Mouse (Mus musculus): Measurements from ENCODE around the gene Atp8b4.
"Not testable (repeated sequence)": the region's sequence is repeated elsewhere in the genome, so short reads cannot be mapped to it uniquely, and the experiment has no call there.

The Atp8b4 gene

DNA sequence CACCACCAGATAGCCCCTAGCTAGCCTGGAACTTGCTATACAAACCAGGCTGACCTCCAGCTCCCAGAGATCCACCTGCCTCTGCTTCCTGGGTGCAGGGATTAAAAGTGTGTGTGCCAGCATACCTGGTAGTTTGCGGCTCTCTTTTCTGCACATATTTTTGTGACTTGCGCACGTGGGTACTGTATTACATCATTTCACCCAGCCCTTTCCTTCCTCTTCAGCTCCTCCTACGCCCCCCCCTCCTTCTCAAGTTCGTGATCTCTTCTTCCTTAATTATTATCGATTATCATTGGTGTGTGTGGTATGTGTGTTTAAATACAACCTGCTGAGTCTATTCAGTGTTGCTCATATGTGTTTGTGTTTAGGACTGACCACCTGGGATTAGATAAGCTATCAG is at the start of gene Atp8b4:
TSS of gene Atp8b4 (minus strand) at position 154 of the 400 bp plus-strand sequence.
- DNase-seq (ENCODE audit: low spot score), result no peak

DNA sequence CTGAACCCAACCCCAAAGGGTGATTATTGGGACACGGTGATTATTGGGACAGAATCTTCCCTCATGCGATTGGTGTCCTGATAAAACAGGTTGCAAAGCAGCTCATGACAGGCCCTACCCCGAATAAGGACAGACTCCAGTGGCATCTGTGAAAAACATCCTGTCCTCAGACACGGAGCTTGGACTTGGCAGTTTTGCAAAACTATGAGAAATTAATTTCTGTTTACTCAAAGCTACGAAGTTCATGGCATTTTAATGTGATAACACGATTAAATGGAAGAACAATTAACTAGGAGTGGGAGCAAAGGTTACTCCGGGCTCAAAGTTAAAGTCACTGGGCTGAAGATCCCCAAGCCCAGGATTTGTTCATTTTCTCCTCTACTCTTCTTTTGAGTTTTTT is 49.2 kb upstream of the Atp8b4 start:
- DNase-seq (ENCODE audit: low spot score), result no peak

DNA sequence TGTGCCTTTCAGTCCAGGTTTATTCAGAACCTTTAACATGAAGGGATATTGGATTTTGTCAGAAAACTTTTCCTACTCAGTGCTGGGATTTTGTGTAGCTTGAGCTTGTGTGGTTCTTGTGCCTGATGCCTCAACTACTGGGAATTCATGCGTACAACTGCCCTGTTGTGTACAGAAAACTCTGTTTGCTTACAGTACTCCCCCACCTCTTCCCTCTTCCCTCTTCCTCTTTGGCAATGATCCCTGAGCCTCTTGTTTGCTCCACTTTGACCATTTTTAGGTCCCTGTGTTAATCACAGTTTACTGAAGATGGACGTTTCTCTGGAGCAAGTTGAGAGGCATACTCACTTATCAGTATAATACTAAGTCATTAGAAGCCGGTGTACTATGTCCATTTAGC is 45.9 kb upstream of the Atp8b4 start:
- DNase-seq (ENCODE audit: low spot score), result no peak

DNA sequence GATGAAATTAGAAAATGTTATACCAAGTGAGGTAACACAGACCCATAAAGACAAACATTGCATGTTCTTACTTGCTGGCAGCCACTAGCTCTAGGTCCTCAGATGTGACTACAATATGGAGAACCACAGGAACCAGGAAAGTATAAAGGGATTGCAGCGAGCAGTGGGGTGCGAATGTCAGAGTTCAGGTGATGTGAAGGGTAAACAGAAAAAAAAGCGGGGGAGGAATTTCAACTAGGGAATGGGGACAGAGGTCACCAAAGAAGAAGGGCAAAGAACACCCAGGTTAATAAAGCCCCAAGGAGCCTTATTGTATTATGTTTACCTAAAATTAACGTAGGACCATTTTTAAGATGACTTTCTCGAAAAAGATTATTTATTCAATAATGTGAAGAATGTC is 44.8 kb upstream of the Atp8b4 start:
- no peak for DNase-seq (ENCODE audit: low spot score)

DNA sequence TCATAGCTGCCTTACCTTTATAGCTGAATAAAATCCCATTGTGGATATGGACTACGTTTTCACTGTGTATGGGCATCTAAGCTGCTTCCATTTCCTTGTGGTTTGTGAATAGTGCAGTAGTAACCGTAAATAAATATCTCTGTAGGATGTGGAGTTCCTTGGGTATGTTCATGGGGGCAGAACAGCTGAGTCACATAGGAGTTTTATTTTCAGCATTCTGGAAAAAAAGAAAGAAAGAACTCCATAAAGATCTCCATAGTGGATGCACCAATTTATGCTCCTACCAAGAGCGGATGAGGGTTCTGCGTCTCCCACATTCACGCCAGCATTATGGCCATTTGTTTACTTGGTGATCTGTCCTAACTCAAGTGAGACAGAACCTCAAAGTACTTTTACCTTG is 41.7 kb upstream of the Atp8b4 start:
- no peak for DNase-seq (ENCODE audit: low spot score)

DNA sequence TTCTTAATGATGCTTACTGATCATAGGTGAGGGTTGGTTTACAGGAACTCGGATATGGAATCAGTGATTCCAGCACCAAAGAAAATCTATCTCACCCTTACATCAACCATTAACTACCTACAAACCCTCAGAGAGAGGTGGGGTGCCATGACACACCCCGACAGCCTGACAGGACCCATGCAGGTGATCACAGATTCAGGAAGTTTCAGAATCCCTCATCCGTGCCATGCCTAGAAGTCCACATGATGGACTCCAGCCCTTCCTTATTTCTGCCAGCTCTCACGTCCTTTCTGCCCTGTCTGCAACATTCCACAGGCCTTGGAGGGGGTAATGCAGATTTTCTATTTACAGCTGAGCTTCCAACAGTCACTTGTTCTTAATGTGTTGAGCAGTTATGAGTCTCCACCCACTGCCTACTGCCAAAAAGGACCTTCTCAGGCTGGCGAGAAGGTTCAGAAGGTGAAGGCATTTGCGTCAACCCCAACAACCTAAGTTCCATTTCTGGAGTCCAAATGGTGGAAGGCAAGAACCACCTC is 40.0 kb upstream of the Atp8b4 start:
- DNase-seq (ENCODE audit: low spot score), result no peak

DNA sequence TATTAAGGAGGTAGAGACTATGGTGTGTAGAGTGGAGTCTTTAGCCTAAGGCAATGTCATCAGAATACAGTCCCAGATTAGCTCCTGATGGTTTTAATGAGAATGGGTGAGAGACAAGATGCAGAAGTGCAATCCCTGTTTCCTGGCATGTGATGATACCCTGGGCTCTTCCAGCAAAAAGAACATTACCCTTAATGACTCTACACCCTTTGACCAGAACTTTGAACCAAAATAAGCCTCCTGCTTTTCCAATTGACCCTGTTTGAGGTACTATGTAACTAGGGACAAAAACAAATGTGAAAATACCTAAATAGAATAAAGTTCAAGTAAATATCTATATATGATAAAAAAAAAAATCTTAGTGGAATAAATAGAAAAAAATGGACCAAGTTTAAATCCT is 37.2 kb upstream of the Atp8b4 start:
- DNase-seq (ENCODE audit: low spot score), result no peak

DNA sequence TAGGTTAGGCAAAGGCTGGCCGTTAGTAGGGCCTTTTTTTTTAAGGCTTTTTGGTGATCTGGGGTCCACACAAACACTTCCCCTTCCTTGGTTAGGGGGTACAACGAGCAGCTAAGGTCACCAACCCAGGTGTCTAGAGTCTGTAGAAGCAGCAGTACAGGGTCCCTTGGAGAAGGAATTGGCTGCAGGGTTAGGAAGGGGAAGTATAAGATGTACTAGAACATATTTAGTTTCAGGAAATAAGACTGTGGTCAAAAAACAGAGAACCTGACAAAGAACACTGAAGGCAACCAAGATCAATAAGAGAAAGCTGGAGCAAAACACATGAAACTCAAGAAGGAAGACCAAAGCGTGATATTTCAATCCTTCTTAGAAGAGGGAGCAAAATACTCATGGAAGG is 30.1 kb upstream of the Atp8b4 start:
- DNase-seq (ENCODE audit: low spot score), result no peak

DNA sequence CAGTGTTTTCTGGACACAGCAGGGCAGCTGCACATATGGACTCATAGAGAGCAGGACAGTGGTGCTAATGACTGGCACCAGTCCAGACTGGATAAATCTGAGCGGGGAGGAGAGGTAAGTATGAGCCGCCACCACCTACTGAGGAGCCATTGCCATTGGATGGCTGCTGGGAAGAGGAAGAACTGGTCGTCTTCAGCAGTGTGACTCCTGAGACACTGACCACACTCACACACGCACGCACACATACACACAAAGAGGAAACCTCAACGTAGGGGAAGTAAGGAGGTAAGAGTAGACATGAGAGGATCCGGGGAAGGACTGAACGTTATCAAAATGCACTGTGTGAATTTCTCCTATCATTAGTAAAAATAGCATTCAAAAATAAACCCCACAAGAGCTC is 27.0 kb upstream of the Atp8b4 start:
- no peak for DNase-seq (ENCODE audit: low spot score)

DNA sequence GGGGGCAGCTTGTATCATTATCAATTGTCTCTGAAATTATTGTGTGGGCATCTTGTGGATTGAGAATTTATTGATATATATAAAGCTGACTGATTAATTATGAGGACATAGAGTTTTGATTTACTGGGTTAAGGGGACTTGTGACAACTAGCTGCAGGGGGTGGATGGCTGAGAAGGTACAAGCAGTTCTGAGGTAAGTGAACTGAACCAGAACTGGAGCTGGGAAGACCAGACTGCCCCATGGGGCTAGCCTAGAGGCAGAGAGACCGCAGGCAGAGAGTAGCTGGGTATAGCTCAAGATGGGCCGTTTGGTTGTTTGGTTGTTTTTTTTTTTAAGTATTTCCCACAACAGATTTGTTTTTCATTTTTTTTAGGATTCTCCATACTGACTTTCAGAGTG is 23.8 kb upstream of the Atp8b4 start:
- no peak for DNase-seq (ENCODE audit: low spot score)

DNA sequence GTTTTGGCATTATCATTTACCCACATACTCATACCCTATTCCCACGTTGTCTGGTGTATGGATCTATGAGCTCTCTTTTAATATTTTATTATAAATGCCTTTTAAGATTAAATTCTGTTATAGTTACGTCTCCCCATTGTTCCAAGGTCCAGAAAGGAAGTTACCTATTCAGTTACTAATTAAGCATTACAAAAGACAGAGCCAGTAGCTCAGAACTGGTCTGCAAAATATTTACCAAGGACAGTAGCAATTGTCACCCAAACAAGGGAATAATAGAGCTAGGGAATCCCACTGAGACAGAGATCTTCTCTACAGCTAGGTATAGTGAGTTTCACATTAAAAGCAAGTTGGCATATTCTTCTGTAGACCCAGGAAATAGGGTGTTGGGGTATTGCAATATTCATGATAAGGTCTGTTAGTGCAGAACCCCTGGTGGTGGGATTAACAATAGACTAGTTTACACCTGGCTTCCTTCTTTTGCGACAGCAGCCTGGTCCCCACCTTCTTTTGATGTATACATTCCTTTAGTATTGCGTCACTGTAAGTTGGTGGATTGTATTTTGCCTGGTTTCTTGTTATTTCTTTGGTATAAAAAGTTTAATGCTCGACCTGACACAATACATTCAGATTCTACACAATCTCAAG is 22.7 kb upstream of the Atp8b4 start:
- DNase-seq (ENCODE audit: low spot score), result not testable (repeated sequence)

DNA sequence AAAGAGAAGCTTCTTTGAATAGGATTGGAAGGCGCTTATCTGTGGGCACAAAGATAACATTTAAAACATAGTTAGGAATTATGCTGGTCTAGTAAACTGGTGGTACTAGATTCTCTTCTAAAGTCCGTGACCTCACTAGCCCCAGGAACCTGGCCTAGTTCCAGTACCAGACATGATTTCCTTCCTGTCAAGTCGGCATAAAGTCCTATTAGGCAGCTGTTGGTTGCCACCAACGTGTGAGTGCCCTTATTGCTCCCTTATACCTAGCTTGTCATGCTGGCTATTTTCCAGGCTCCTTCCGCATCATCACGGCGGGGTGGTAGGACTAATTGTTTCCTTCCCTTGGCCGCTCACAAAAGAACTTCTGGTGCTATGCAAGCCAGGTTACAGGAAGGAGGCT is 21.6 kb upstream of the Atp8b4 start:
- DNase-seq (ENCODE audit: low spot score), result no peak

DNA sequence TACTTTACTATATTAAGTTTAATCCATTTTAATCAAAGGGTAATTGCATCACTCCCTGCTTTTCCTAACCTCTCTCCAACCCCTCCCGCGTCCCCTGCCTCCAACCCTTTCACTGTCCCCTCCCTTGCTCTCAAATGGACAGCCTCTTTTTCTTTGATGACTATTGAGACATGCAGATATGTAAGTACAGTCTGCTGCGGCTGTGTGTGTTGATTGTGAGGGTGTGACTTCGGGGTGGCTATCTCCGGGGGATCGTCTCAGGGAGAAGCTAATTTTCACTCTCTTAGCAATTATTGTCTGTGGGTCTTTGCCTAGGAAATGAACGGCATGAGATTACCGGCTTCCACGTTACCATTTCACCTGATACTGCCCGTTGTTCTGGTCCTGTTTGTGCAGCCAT is 21.0 kb upstream of the Atp8b4 start:
- no peak for DNase-seq (ENCODE audit: low spot score)

DNA sequence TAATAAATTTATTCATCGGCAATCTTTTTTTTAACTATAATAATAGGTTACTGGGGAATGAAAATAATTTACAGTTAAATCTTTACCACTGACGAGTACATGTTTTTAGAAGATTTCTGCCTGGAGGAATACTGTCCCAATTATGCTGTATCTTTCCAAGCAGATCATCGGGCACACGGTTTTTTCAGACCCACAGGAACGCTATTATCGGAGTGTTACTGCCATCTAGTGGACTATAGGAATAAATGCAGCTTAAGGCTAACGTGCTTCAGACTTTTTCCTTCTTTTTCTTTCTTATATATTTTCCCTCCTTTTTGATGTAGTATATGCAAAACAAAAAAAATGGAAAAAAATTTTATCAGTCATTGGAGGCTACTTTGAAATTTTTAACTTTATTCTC is 20.4 kb upstream of the Atp8b4 start:
- DNase-seq (ENCODE audit: low spot score), result no peak

DNA sequence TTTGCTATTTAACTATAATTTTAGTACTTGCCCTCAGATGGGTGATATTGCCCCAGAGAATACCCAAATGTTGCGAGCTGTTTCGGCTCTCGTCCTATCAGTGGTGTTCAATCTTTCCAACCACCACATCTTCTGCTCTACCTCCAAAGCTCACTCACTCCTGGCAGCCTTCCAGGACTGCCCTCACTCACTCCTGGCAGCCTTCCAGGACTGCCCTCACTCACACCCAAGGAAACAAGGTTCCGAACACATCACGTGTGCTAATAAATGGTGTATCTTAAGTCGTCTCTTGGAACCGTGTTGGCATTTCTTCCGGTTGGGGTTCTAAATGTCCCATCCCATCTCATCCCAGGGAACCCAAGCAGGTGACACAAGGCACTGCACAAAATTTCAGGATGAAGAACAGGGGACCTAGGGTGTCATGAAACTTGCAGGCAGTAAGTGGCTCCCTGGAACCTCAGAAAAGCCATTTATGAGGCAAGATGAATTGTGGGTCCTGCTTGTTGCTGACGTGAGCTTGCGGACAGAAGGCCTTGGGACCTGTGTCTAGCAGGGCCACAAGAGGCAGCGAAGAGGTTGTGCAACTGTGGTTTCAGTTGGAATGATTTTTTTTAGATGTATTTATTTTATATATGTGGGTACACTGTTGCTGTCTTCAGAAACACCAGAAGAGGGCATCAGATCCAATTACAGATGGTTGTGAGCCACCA is 19.6 kb upstream of the Atp8b4 start:
- no peak for DNase-seq (ENCODE audit: low spot score)

DNA sequence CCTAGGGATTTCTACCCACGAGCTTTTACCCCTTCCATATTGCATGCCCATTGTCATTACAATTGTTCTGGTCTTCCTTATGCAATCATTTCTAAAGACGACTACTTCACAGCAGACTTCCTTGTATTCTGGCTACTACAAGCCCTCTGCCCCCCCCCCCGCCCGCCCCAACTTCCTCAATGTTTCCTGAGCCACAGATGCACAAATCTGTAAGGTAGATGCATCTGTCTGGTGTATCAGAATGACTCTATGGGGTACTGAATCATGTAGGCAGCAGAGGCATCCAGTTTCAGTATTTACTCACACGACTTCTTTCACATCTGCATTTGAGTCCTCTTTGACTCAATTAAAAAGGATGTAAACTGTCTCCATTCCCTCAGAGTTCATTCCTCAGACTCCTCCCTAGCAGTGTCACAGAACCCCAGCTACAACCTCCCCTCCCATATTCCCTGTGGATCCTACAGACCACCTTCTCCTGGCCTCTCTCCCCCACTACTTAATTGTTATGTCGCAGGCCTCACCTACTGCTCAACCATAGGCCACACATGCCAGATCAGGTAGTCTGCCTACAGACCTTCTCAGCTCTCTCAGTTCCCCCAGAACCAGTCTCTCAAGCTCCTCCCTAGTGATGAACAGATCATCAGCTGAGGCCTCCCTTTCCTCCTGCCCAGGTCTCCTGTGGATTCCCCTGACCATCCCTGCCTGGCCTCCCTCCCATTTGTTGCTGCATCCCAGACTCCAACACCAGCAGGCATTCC is 14.8 kb upstream of the Atp8b4 start:
- no peak for DNase-seq (ENCODE audit: low spot score)

DNA sequence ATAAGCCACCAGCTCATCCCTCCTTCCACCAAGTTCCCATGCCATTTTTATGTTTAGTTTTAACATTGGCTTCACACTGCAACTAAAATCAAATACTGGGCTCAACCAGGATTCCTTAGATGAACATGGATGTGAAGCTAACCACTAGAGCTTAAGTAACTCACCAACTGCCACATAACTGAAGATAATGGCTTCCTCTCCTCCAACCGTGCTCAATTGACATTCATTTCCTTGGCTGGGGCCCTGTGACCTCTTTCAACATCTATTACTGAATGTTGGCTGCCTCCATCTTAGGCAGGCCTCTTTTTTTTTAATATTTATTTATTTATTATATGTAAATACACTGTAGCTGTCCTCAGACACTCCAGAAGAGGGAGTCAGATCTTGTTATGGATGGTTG is 7.8 kb upstream of the Atp8b4 start:
- DNase-seq (ENCODE audit: low spot score), result no peak

DNA sequence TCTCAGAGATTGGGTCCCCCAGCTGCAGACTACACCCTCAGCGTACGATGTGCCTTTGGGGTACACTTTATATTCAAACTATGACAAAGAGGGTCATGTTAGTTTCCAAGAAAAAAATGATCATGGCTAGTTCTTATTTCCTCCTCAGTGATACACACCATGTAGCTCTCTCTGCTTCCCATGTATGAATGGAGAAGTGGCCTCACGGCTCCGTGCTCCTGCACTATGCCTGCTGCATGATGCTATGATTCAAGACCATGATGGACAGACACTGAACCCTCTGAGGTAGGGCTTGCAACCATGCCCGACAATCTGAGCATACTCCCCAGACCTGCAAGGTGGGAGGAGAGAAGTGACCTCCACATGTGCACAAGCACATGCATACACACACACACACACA is 7.0 kb upstream of the Atp8b4 start:
- DNase-seq (ENCODE audit: low spot score), result no peak

DNA sequence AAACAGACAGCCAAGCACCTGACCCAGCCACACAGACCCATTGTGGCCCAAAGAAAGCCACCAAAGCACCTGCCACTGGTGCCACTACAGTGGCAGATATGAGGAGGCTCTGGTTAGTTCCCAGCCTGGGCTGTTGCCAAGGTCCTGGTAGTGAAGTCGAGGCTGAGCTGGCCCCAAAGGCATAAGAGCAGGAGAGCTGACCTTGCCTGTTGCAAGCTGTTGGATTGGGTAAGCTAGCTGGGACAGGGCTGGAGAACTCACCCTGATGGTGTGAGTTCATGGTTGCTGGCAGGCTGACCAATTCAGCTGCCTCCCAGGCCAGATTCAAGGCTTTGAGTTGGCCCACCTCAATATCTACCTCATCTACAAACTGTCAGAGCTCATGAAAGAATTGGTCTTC is 4.7 kb upstream of the Atp8b4 start:
- DNase-seq (ENCODE audit: low spot score), result no peak

DNA sequence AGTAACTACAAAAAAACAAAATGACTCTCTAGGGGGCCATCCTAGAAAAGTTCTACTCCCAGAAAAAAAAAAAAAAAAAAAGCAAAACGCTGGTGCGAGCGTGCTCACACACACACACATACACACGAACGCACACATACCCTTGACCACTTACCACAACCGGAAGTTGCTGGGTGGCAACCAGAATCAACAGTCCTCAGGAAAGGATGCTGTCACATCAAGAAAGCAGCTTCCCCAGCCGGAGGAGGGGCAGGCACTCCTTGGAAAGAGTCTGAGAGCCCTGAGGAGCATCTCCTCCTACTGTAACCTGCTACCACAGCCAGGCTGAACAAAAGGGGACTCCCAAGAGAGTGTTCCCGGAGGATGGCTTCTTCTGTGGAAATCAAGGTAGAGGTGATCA is 744 bp downstream of the Atp8b4 start:
- DNase-seq (ENCODE audit: low spot score), result no peak

DNA sequence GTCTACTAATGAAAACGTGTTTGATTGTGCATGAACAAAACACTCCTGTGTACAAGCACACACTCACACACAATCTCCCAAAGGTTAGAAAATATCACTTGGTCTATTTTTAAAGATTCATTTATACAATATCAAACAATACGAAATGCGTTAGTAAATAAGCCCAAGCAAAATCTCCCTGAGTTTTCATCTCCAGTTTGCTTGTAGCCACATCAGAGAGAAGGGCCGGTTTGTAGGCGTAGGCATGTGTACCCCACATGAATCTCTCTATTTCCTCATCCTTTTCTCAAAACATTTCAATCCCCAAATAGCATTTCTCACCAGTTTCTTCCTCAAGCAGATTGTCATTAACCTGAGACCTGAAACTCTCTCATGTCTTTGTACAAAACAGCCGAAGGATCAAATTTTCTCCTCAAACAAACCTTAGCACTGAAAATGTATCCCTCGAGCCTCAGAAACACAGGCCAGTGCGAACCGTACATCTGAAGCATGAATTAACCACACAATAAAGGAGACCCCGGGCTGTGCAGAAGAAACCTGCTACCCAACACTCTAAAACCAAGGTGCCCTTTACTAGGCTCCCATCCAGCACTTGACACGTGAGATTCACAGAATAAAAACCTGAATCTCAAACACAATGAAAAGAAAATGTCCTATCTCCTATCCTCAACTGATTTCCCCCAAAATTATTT is 1.6 kb downstream of the Atp8b4 start:
- DNase-seq (ENCODE audit: low spot score), result no peak

DNA sequence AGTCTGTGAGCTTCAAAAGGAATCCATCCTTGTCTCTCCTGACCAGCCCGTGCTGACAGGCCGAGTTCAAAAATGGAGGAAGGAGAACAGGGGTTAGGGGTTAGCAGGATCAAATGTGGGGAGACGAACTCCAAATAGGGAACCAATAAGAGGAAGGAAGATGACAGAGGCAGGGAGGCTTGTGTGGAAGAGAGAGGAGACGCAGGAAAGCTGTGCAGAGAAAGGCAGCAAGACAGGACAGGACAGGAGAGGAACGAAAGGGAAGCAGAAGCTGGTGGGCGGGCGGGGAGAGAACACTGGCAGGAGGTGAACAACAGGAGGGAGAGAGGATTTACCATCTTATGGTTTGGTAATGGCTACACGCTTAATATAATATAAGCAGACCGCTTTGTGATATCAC is 3.6 kb downstream of the Atp8b4 start:
- DNase-seq (ENCODE audit: low spot score), result no peak

All from ovary, adult 18-20 months (tissue).